Mouse (Mus musculus): ENCODE measurements around the gene Rcn2. TPM values are rescaled to one million over a fixed set of nuclear protein-coding genes. Genes with fewer than 3 reads are reported as not detected.
A peak's percentile ranks its signal among the peaks of the same experiment; 100 is the strongest.

Gene Rcn2
- total RNA-seq, 2 experiments from 2014 or later = 114 to 127 TPM

- DNase-seq (ENCODE audit: extremely low spot score in 1 of 2, low spot score in 2 of 2) = peak; percentile 40 to 89
- intact Hi-C loops (cut with DNase I) = no loop called here
Observed at GRCm38 (mm10) chr9:56089778-56090520, 48.3 kb downstream of the Rcn2 start, which contains the start of gene Pstpip1. Gene Pstpip1 (plus strand): TSS chr9:56089962.

GRCm38 (mm10) chr9:56090546-56091225 is 49.0 kb downstream of the Rcn2 start:
- intact Hi-C loops (cut with DNase I) = no loop called here
- no peak for DNase-seq (ENCODE audit: extremely low spot score in 1 of 2, low spot score in 2 of 2)

- intact Hi-C loops (cut with DNase I) = no loop called here
- DNase-seq (ENCODE audit: extremely low spot score in 1 of 2, low spot score in 2 of 2) = no peak
Observed at GRCm38 (mm10) chr9:56092102-56092501, 50.5 kb downstream of the Rcn2 start.

GRCm38 (mm10) chr9:56097584-56098298 is 56.1 kb downstream of the Rcn2 start:
- DNase-seq (ENCODE audit: extremely low spot score in 1 of 2, low spot score in 2 of 2) = no peak
- intact Hi-C loops (cut with DNase I) = no loop called here

- no peak for DNase-seq (ENCODE audit: extremely low spot score in 1 of 2, low spot score in 2 of 2)
- intact Hi-C loops (cut with DNase I) = no loop called here
Observed at GRCm38 (mm10) chr9:56100041-56100522, 58.4 kb downstream of the Rcn2 start.

GRCm38 (mm10) chr9:56101022-56101421 is 59.4 kb downstream of the Rcn2 start:
- intact Hi-C loops (cut with DNase I) = no loop called here
- no peak for DNase-seq (ENCODE audit: extremely low spot score in 1 of 2, low spot score in 2 of 2)

GRCm38 (mm10) chr9:56104921-56105320 is 63.3 kb downstream of the Rcn2 start:
- DNase-seq (ENCODE audit: extremely low spot score in 1 of 2, low spot score in 2 of 2) = no peak
- intact Hi-C loops (cut with DNase I) = no loop called here

- intact Hi-C loops (cut with DNase I) = no loop called here
- no peak for DNase-seq (ENCODE audit: extremely low spot score in 1 of 2, low spot score in 2 of 2)
Observed at GRCm38 (mm10) chr9:56106274-56107072, 64.8 kb downstream of the Rcn2 start.

- intact Hi-C loops (cut with DNase I) = no loop called here
- DNase-seq (ENCODE audit: extremely low spot score in 1 of 2, low spot score in 2 of 2) = no peak
Observed at GRCm38 (mm10) chr9:56107527-56107926, 65.9 kb downstream of the Rcn2 start.

GRCm38 (mm10) chr9:56108174-56108573 is 66.5 kb downstream of the Rcn2 start:
- DNase-seq (ENCODE audit: extremely low spot score in 1 of 2, low spot score in 2 of 2) = no peak
- intact Hi-C loops (cut with DNase I) = no loop called here

Other genes starting within 250 kb of the Rcn2 start
- gene Scaper, start 103.7 kb upstream of the Rcn2 start, total RNA-seq (2021) = 10 to 100 TPM; 46.3 to 49.2 TPM
- not detected for gene 4930563M21Rik, start 31.3 kb upstream of the Rcn2 start, total RNA-seq (2021)
- gene Pstpip1, start 48.1 kb downstream of the Rcn2 start, total RNA-seq (2021) = 1 to 10 TPM; 2.1 to 3.2 TPM
- 100 to 1,000 TPM; 364 to 371 TPM for gene Tspan3, start 123.6 kb downstream of the Rcn2 start, total RNA-seq (2021)